Mouse (Mus musculus): ENCODE results near the gene Ldhc. TPM values are rescaled to one million over a fixed set of nuclear protein-coding genes. Genes with fewer than 3 reads are reported as not detected.

The Ldhc gene
- polyA plus RNA-seq, 1 experiment from 2014 or later = not detected

Other genes with a start within 250 kb of the Ldhc start
- gene Sergef, start 221.4 kb upstream of the Ldhc start, polyA plus RNA-seq (2015; fragmentation: Nextera tagmentation; extraction: Ambion mirVana) = 14.7 and 16.5 TPM in 2 replicates
- 1.9 and 2.2 TPM in 2 replicates for gene Tph1, start 188.7 kb upstream of the Ldhc start, polyA plus RNA-seq (2015; fragmentation: Nextera tagmentation; extraction: Ambion mirVana)
- 33.3 and 34.1 TPM in 2 replicates for gene Saal1, start 150.5 kb upstream of the Ldhc start, polyA plus RNA-seq (2015; fragmentation: Nextera tagmentation; extraction: Ambion mirVana)
- 0.57 TPM in 1 of 2 replicates, not detected in the other for gene Saa3, start 145.5 kb upstream of the Ldhc start, polyA plus RNA-seq (2015; fragmentation: Nextera tagmentation; extraction: Ambion mirVana)
- 0.08 TPM in 1 of 2 replicates, not detected in the other for gene Saa4, start 128.6 kb upstream of the Ldhc start, polyA plus RNA-seq (2015; fragmentation: Nextera tagmentation; extraction: Ambion mirVana)
- 2.3 and 2.5 TPM in 2 replicates for gene Saa1, start 118.2 kb upstream of the Ldhc start, polyA plus RNA-seq (2015; fragmentation: Nextera tagmentation; extraction: Ambion mirVana)
- 0.63 TPM in 1 of 2 replicates, not detected in the other for gene Saa2, start 109.4 kb upstream of the Ldhc start, polyA plus RNA-seq (2015; fragmentation: Nextera tagmentation; extraction: Ambion mirVana)
- 30.9 and 34.4 TPM in 2 replicates for gene Hps5, start 65.1 kb upstream of the Ldhc start, polyA plus RNA-seq (2015; fragmentation: Nextera tagmentation; extraction: Ambion mirVana)
- 45.7 and 50.5 TPM in 2 replicates for gene Gtf2h1, start 65.1 kb upstream of the Ldhc start, polyA plus RNA-seq (2015; fragmentation: Nextera tagmentation; extraction: Ambion mirVana)
- gene Ldha, start 19.7 kb upstream of the Ldhc start, polyA plus RNA-seq (2015; fragmentation: Nextera tagmentation; extraction: Ambion mirVana) = 1,802 and 1,946 TPM in 2 replicates
- gene Tsg101, start 58.8 kb downstream of the Ldhc start, polyA plus RNA-seq (2015; fragmentation: Nextera tagmentation; extraction: Ambion mirVana) = 163 and 179 TPM in 2 replicates
- 11.0 and 12.8 TPM in 2 replicates for gene Uevld, start 97.3 kb downstream of the Ldhc start, polyA plus RNA-seq (2015; fragmentation: Nextera tagmentation; extraction: Ambion mirVana)
- gene Gm9999, start 122.4 kb downstream of the Ldhc start, polyA plus RNA-seq (2015; fragmentation: Nextera tagmentation; extraction: Ambion mirVana) = not detected in 2 replicates
- 20.9 and 21.1 TPM in 2 replicates for gene Spty2d1, start 147.2 kb downstream of the Ldhc start, polyA plus RNA-seq (2015; fragmentation: Nextera tagmentation; extraction: Ambion mirVana)
- gene Tmem86a, start 189.4 kb downstream of the Ldhc start, polyA plus RNA-seq (2015; fragmentation: Nextera tagmentation; extraction: Ambion mirVana) = 34.8 and 35.8 TPM in 2 replicates